Mouse (Mus musculus) liver, embryonic 12.5 days (tissue): ENCODE data around the gene Carmil3. TPM values are rescaled to one million over a fixed set of nuclear protein-coding genes. Genes with fewer than 3 reads are reported as not detected.
A peak's percentile ranks its signal among the peaks of the same experiment; 100 is the strongest.

Experiments used
- ATAC-seq: fragments of 200-750 bp; cut with Nextera tagmentation; 2 replicates; pipeline ENCODE4 v1.8.0; 2017; ENCODE audit warnings: moderate number of reproducible peaks, mild to moderate bottlenecking, moderate library complexity
- H3K27ac ChIP-seq: fragments of 300-500 bp; sonication (generic); 2 replicates; pipeline ENCODE4 v1.5.1; 2016; ENCODE audit warnings: mild to moderate bottlenecking
- H3K27me3 ChIP-seq: fragments of 300-500 bp; sonication (generic); replicated peaks from 2 replicates; pipeline ENCODE4 v1.6.1; 2016; ENCODE audit warnings: mild to moderate bottlenecking, moderate library complexity
- H3K36me3 ChIP-seq: fragments of 300-500 bp; sonication (generic); 2 replicates; pipeline ENCODE4 v1.6.1; 2016; ENCODE audit warnings: mild to moderate bottlenecking, moderate library complexity
- H3K4me1 ChIP-seq: fragments of 300-500 bp; sonication (generic); 2 replicates; pipeline ENCODE4 v1.6.1; 2016
- H3K4me2 ChIP-seq: fragments of 300-500 bp; sonication (generic); 2 replicates; pipeline ENCODE4 v1.6.1; 2016; ENCODE audit warnings: mild to moderate bottlenecking, moderate library complexity
- H3K4me3 ChIP-seq: fragments of 300-500 bp; sonication (generic); 2 replicates; pipeline ENCODE4 v1.5.1; 2016; ENCODE audit warnings: mild to moderate bottlenecking, moderate library complexity
- H3K9ac ChIP-seq: fragments of 300-500 bp; sonication (generic); 2 replicates; pipeline ENCODE4 v1.6.1; 2016; ENCODE audit warnings: mild to moderate bottlenecking, moderate library complexity
- H3K9me3 ChIP-seq: fragments of 300-500 bp; sonication (generic); replicated peaks from 2 replicates; pipeline ENCODE4 v1.6.1; 2016; ENCODE audit warnings: mild to moderate bottlenecking, moderate library complexity
- WGBS: fragments of 180-500 bp; shearing (Covaris S2); methylation state at CpG from one replicate; pipeline ENCODE4 v1.1.7; 2016; ENCODE audit not compliant: insufficient replicate concordance; 5-methylcytosine and 5-hydroxymethylcytosine counted together
- polyA plus RNA-seq: library from polyadenylated mRNA; unstranded; fragments of >200 nt; fragmentation: Nextera tagmentation; extraction: Ambion mirVana; gene quantifications from 2 replicates; pipeline ENCODE4 v1.2.1, GENCODE M21; 2016

Carmil3 gene
- polyA plus RNA-seq, 1 experiment from 2014 or later, result 1.8 TPM

GRCm38 (mm10) chr14:55496761-55497448 is 6.5 kb downstream of the Carmil3 start:
- peak; percentile 27; the same call in 1 of the 2 replicates for ATAC-seq
- peaks cover 40% of the 10 kb centered on the region for H3K27me3 ChIP-seq
- no peak overlapping the region for H3K4me3 ChIP-seq
- no peak overlapping the region for H3K4me2 ChIP-seq
- no peak overlapping the region for H3K27ac ChIP-seq
- H3K36me3 ChIP-seq, result peaks cover 5% of the 10 kb centered on the region; the same call in 1 of the 2 replicates
- H3K9me3 ChIP-seq, result no peaks in the 10 kb centered on the region
- no peak overlapping the region for H3K9ac ChIP-seq
- 64% methylated on average over 14 of the region's 16 CpGs for WGBS
- peaks cover 13% of the 10 kb centered on the region for H3K4me1 ChIP-seq

GRCm38 (mm10) chr14:55497449-55497821 is 7.0 kb downstream of the Carmil3 start:
- ATAC-seq, result peak; percentile 30
- Histone ChIP-seq H3K4me1 (peaks cover 7% of the 10 kb centered on the region), H3K4me3 (no peak overlapping the region), H3K27me3 (peaks cover 40% of the 10 kb centered on the region), H3K9me3 (no peaks in the 10 kb centered on the region), H3K36me3 (peaks cover 5% of the 10 kb centered on the region; the same call in 1 of the 2 replicates), H3K4me2 (no peak overlapping the region), H3K9ac (no peak overlapping the region), H3K27ac (no peak overlapping the region)
- WGBS, result 25% methylated on average over 6 of the region's 6 CpGs

GRCm38 (mm10) chr14:55505612-55506011 is 15.2 kb downstream of the Carmil3 start:
- Histone ChIP-seq H3K9me3 (no peaks in the 10 kb centered on the region), H3K4me3 (no peak overlapping the region), H3K27ac (no peak overlapping the region), H3K4me1 (peaks cover 5% of the 10 kb centered on the region; the same call in 1 of the 2 replicates), H3K9ac (no peak overlapping the region), H3K27me3 (peaks cover 48% of the 10 kb centered on the region), H3K36me3 (no peaks in the 10 kb centered on the region), H3K4me2 (no peak overlapping the region)
- no peak for ATAC-seq
- WGBS, result 71% methylated on average over 9 of the region's 9 CpGs

GRCm38 (mm10) chr14:55507801-55508200 is 17.4 kb downstream of the Carmil3 start:
- no peak overlapping the region for H3K4me3 ChIP-seq
- peaks cover 65% of the 10 kb centered on the region for H3K27me3 ChIP-seq
- peaks cover 12% of the 10 kb centered on the region; the same call in 1 of the 2 replicates for H3K4me1 ChIP-seq
- no peaks in the 10 kb centered on the region for H3K36me3 ChIP-seq
- WGBS, result 45% methylated on average over 7 of the region's 7 CpGs
- ATAC-seq, result no peak
- H3K9ac ChIP-seq, result no peak overlapping the region
- H3K4me2 ChIP-seq, result no peak overlapping the region
- no peaks in the 10 kb centered on the region for H3K9me3 ChIP-seq
- H3K27ac ChIP-seq, result no peak overlapping the region

GRCm38 (mm10) chr14:55509540-55509939 is 19.1 kb downstream of the Carmil3 start:
- no peak overlapping the region for H3K27ac ChIP-seq
- H3K9me3 ChIP-seq, result no peaks in the 10 kb centered on the region
- no peak overlapping the region for H3K4me2 ChIP-seq
- no peak overlapping the region for H3K4me3 ChIP-seq
- 70% methylated on average over 10 of the region's 10 CpGs for WGBS
- no peak for ATAC-seq
- H3K27me3 ChIP-seq, result peaks cover 79% of the 10 kb centered on the region
- no peak overlapping the region for H3K9ac ChIP-seq
- no peaks in the 10 kb centered on the region for H3K36me3 ChIP-seq
- H3K4me1 ChIP-seq, result peaks cover 28% of the 10 kb centered on the region

- no peaks in the 10 kb centered on the region for H3K36me3 ChIP-seq
- H3K4me3 ChIP-seq, result no peak within 1 kb of the TSS
- no peaks in the 10 kb centered on the region for H3K9me3 ChIP-seq
- no peak within 1 kb of the TSS for H3K9ac ChIP-seq
- peaks cover 85% of the 10 kb centered on the region for H3K27me3 ChIP-seq
- H3K27ac ChIP-seq, result no peak within 1 kb of the TSS
- peaks cover 30% of the 10 kb centered on the region for H3K4me1 ChIP-seq
- WGBS, result 64% methylated on average over 20 of the region's 22 CpGs
- no peak for ATAC-seq
- no peak within 1 kb of the TSS for H3K4me2 ChIP-seq
These were observed 19.8 kb downstream of the Carmil3 start, which contains the start of gene Cpne6 for GRCm38 (mm10) chr14:55510125-55510731. Cpne6 (plus strand) TSS chr14:55510445.

- no peak; the same call in 1 of the 2 replicates for ATAC-seq
- Histone ChIP-seq H3K9me3 (no peaks in the 10 kb centered on the region), H3K27ac (no peak overlapping the region), H3K9ac (no peak overlapping the region), H3K4me1 (peaks cover 30% of the 10 kb centered on the region), H3K36me3 (no peaks in the 10 kb centered on the region), H3K4me3 (no peak overlapping the region), H3K4me2 (no peak overlapping the region), H3K27me3 (peaks cover 90% of the 10 kb centered on the region)
- WGBS, result 40% methylated on average over 7 of the region's 7 CpGs
These were observed 20.6 kb downstream of the Carmil3 start for GRCm38 (mm10) chr14:55511037-55511436.

GRCm38 (mm10) chr14:55513927-55514326 is 23.5 kb downstream of the Carmil3 start:
- Histone ChIP-seq H3K27ac (no peak overlapping the region), H3K9ac (no peak overlapping the region), H3K36me3 (no peaks in the 10 kb centered on the region), H3K4me2 (peak overlapping the region; percentile 25), H3K4me3 (no peak overlapping the region), H3K9me3 (no peaks in the 10 kb centered on the region), H3K27me3 (peaks cover 97% of the 10 kb centered on the region), H3K4me1 (peaks cover 30% of the 10 kb centered on the region)
- 25% methylated on average over 10 of the region's 10 CpGs for WGBS
- peak; percentile 65 for ATAC-seq

GRCm38 (mm10) chr14:55515846-55516245 is 25.4 kb downstream of the Carmil3 start:
- H3K9me3 ChIP-seq, result no peaks in the 10 kb centered on the region
- WGBS, result 72% methylated on average over 4 of the region's 4 CpGs
- no peak overlapping the region for H3K4me3 ChIP-seq

GRCm38 (mm10) chr14:55518897-55519296 is 28.4 kb downstream of the Carmil3 start:
- no peaks in the 10 kb centered on the region for H3K36me3 ChIP-seq
- H3K27me3 ChIP-seq, result peaks cover 100% of the 10 kb centered on the region
- H3K4me1 ChIP-seq, result peaks cover 18% of the 10 kb centered on the region
- no peak for ATAC-seq
- no peak overlapping the region for H3K4me3 ChIP-seq
- no peak overlapping the region for H3K27ac ChIP-seq
- no peaks in the 10 kb centered on the region for H3K9me3 ChIP-seq
- H3K4me2 ChIP-seq, result no peak overlapping the region
- 63% methylated on average over 2 of the region's 2 CpGs for WGBS
- H3K9ac ChIP-seq, result no peak overlapping the region

More at GRCm38 (mm10) chr14:55515846-55516245, 25.4 kb downstream of the Carmil3 start:
- peaks cover 29% of the 10 kb centered on the region for H3K4me1 ChIP-seq
- no peak overlapping the region for H3K9ac ChIP-seq
- H3K27ac ChIP-seq, result no peak overlapping the region
- no peak for ATAC-seq
- no peaks in the 10 kb centered on the region for H3K36me3 ChIP-seq
- H3K4me2 ChIP-seq, result no peak overlapping the region
- H3K27me3 ChIP-seq, result peaks cover 99% of the 10 kb centered on the region

- Histone ChIP-seq H3K9ac (no peak overlapping the region), H3K4me1 (peaks cover 18% of the 10 kb centered on the region), H3K27ac (no peak overlapping the region), H3K4me2 (no peak overlapping the region), H3K27me3 (peaks cover 100% of the 10 kb centered on the region), H3K36me3 (no peaks in the 10 kb centered on the region), H3K9me3 (no peaks in the 10 kb centered on the region), H3K4me3 (no peak overlapping the region)
- 50% methylated on average over 4 of the region's 4 CpGs for WGBS
- ATAC-seq, result no peak
These were observed 29.2 kb downstream of the Carmil3 start for GRCm38 (mm10) chr14:55519604-55520003.
